In the genomic region with DNA sequence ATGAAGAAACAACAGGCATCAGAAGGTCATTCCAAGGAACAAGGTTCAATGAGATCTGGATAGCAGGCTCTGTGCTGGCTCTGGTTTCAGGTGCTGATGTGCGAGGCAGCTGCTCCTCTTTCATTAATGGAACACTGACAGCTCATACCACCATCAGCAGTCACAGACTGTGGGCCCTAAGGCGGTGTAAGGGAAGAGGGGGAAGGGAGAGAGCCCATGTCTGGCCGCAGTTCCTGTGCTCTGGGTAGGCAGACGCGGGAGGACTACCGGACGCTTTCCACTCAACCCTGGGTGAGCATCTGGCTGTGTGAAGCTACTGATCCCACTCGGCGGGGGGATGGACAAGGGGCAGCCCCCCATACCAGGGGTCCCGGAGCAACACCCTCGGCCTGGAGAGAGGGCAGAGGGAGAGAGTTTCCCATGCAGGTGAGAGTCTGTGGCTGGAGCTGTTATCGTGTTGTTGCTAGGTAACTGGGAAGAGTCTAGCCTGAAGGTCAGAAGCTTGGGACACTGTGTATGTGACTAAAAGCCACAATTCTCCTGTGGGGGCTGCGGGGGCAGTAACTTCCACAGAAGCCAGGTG, we compare ENCODE assay signal across 18 mouse cellular contexts. TPM values are rescaled to one million over a fixed set of nuclear protein-coding genes. Genes with fewer than 3 reads are reported as not detected.
DNase-seq lines count a peak whose midpoint lies in the region; ATAC-seq and TF ChIP-seq lines count a peak whose summit lies in the region.
"Had no signal": no experiment of that assay in that cellular context is flagged by ENCODE, and none has a peak within 500 bp of the region (broad histone marks: within the 10 kb centered on the region; RNA-seq: fewer than 3 reads in every experiment).

No protein-coding gene starts in this region.

- H3K27me3 ChIP-seq in forebrain, embryonic 11.5 days (ENCODE audit: control insufficient read depth, insufficient read depth, low read length): no peaks in the 10 kb centered on the region
- H3K27me3 ChIP-seq in forebrain, embryonic 15.5 days: no peaks in the 10 kb centered on the region
- H3K27me3 ChIP-seq in liver, embryonic 11.5 days (replicated peaks; ENCODE audit: control insufficient read depth, insufficient read depth, low read length): no peaks in the 10 kb centered on the region
- H3K27me3 ChIP-seq in liver, postnatal 0 days (ENCODE audit: insufficient read depth, low read length): no peaks in the 10 kb centered on the region
- H3K27me3 ChIP-seq in embryonic facial prominence, embryonic 10.5 days (replicated peaks; ENCODE audit: low read depth, poor library complexity, severe bottlenecking): no peaks in the 10 kb centered on the region
- no peaks in the 10 kb centered on the region for H3K27me3 ChIP-seq in limb, embryonic 13.5 days
- H3K27me3 ChIP-seq: liver, embryonic 12.5 days; neural tube, embryonic 13.5 days had no signal

- no peak for ATAC-seq in forebrain, embryonic 11.5 days (replicated peaks; ENCODE audit: low FRiP score)
- no peak for ATAC-seq in forebrain, embryonic 15.5 days (replicated peaks)
- ATAC-seq in liver, embryonic 11.5 days (replicated peaks; ENCODE audit: low FRiP score): peak; percentile 39
- ATAC-seq in liver, postnatal 0 days: no peak
- peak; percentile 36 for ATAC-seq in limb, embryonic 13.5 days (ENCODE audit: low FRiP score, low read depth)
- ATAC-seq: liver, embryonic 12.5 days had no signal

- WGBS in forebrain, embryonic 11.5 days: 87% methylated on average over 13 of the region's 13 CpGs
- 89% methylated on average over 13 of the region's 13 CpGs for WGBS in forebrain, embryonic 15.5 days
- WGBS in liver, embryonic 11.5 days: 81% methylated on average over 13 of the region's 13 CpGs
- 86% methylated on average over 13 of the region's 13 CpGs for WGBS in liver, postnatal 0 days (ENCODE audit: insufficient replicate concordance)
- WGBS in embryonic facial prominence, embryonic 10.5 days: 77% methylated on average over 13 of the region's 13 CpGs
- 55% methylated on average over 13 of the region's 13 CpGs for WGBS in limb, embryonic 13.5 days

- no peaks in the 10 kb centered on the region for H3K4me1 ChIP-seq in forebrain, embryonic 11.5 days (replicated peaks; ENCODE audit: control insufficient read depth, insufficient read depth, low read length)
- H3K4me1 ChIP-seq in forebrain, embryonic 15.5 days: no peaks in the 10 kb centered on the region
- no peaks in the 10 kb centered on the region for H3K4me1 ChIP-seq in liver, embryonic 11.5 days (replicated peaks; ENCODE audit: control insufficient read depth, insufficient read depth, low read length)
- H3K4me1 ChIP-seq in liver, postnatal 0 days (ENCODE audit: insufficient read depth): no peaks in the 10 kb centered on the region
- peaks cover 9% of the 10 kb centered on the region for H3K4me1 ChIP-seq in embryonic facial prominence, embryonic 10.5 days
- H3K4me1 ChIP-seq in limb, embryonic 13.5 days: peaks cover 9% of the 10 kb centered on the region
- H3K4me1 ChIP-seq: liver, embryonic 12.5 days; midbrain, embryonic 10.5 days; neural tube, embryonic 13.5 days had no signal

- DNase-seq in forebrain, embryonic 11.5 days (ENCODE audit: low spot score): peak; percentile 50
- no peak for DNase-seq in liver, embryonic 11.5 days (ENCODE audit: low spot score)
- no peak for DNase-seq in liver, postnatal 0 days
- DNase-seq in embryonic facial prominence, embryonic 10.5 days (ENCODE audit: low spot score): peak; percentile 41
- no peak for DNase-seq in gastrocnemius, postnatal 25 days
- no peak for DNase-seq in layer of hippocampus, adult 9-11 months
- DNase-seq: B cell, adult 2 months; cerebellum, postnatal 14 days; heart, adult 2 months; heart, postnatal 36 days; kidney, postnatal 25 days; lung, postnatal 10 days had no signal

- H3K4me3 ChIP-seq in forebrain, embryonic 11.5 days (ENCODE audit: low read depth, low read length): no peak overlapping the region
- H3K4me3 ChIP-seq in forebrain, embryonic 15.5 days: no peak overlapping the region
- no peak overlapping the region for H3K4me3 ChIP-seq in liver, embryonic 11.5 days (ENCODE audit: low read depth, low read length)
- H3K4me3 ChIP-seq in liver, postnatal 0 days (ENCODE audit: low read depth, low read length): no peak overlapping the region
- no peak overlapping the region for H3K4me3 ChIP-seq in embryonic facial prominence, embryonic 10.5 days
- no peak overlapping the region for H3K4me3 ChIP-seq in limb, embryonic 13.5 days
- H3K4me3 ChIP-seq: heart, adult 2 months; liver, embryonic 12.5 days; midbrain, embryonic 10.5 days; neural tube, embryonic 13.5 days had no signal

- H3K36me3 ChIP-seq in forebrain, embryonic 11.5 days (ENCODE audit: control insufficient read depth, insufficient read depth, low read length): no peaks in the 10 kb centered on the region; the same call in 1 of the 2 replicates
- H3K36me3 ChIP-seq in forebrain, embryonic 15.5 days: no peaks in the 10 kb centered on the region
- peaks cover 3% of the 10 kb centered on the region; the same call in 1 of the 2 replicates for H3K36me3 ChIP-seq in liver, embryonic 11.5 days (ENCODE audit: control insufficient read depth, insufficient read depth, low read length)
- H3K36me3 ChIP-seq in liver, postnatal 0 days (replicated peaks; ENCODE audit: insufficient read depth, low read length): peaks cover 3% of the 10 kb centered on the region
- peaks cover 24% of the 10 kb centered on the region for H3K36me3 ChIP-seq in embryonic facial prominence, embryonic 10.5 days (replicated peaks)
- peaks cover 16% of the 10 kb centered on the region for H3K36me3 ChIP-seq in limb, embryonic 13.5 days

- no peak overlapping the region for H3K27ac ChIP-seq in forebrain, embryonic 11.5 days (ENCODE audit: low read depth, low read length)
- no peak overlapping the region for H3K27ac ChIP-seq in forebrain, embryonic 15.5 days (replicated peaks)
- H3K27ac ChIP-seq in liver, embryonic 11.5 days (ENCODE audit: low read depth, low read length): no peak overlapping the region
- H3K27ac ChIP-seq in liver, postnatal 0 days (ENCODE audit: low read depth): no peak overlapping the region
- H3K27ac ChIP-seq in embryonic facial prominence, embryonic 10.5 days (replicated peaks): no peak overlapping the region
- no peak overlapping the region for H3K27ac ChIP-seq in limb, embryonic 13.5 days
- H3K27ac ChIP-seq: heart, adult 2 months; liver, embryonic 12.5 days; midbrain, embryonic 10.5 days; neural tube, embryonic 13.5 days had no signal

- H3K9me3 ChIP-seq in forebrain, embryonic 11.5 days (ENCODE audit: control insufficient read depth, low read length): no peaks in the 10 kb centered on the region
- H3K9me3 ChIP-seq in forebrain, embryonic 15.5 days: no peaks in the 10 kb centered on the region
- H3K9me3 ChIP-seq in liver, embryonic 11.5 days (ENCODE audit: control insufficient read depth, low read length): no peaks in the 10 kb centered on the region
- H3K9me3 ChIP-seq in liver, postnatal 0 days (ENCODE audit: low read length): no peaks in the 10 kb centered on the region
- H3K9me3 ChIP-seq in embryonic facial prominence, embryonic 10.5 days: no peaks in the 10 kb centered on the region
- no peaks in the 10 kb centered on the region for H3K9me3 ChIP-seq in limb, embryonic 13.5 days
- H3K9me3 ChIP-seq: liver, embryonic 12.5 days; midbrain, embryonic 10.5 days; neural tube, embryonic 13.5 days had no signal

- H3K4me2 ChIP-seq in forebrain, embryonic 11.5 days (ENCODE audit: low read depth, low read length, severe bottlenecking): no peak overlapping the region
- no peak overlapping the region for H3K4me2 ChIP-seq in forebrain, embryonic 15.5 days (replicated peaks)
- no peak overlapping the region for H3K4me2 ChIP-seq in liver, embryonic 11.5 days
- H3K4me2 ChIP-seq in liver, postnatal 0 days (ENCODE audit: low read depth, low read length): no peak overlapping the region
- H3K4me2 ChIP-seq in limb, embryonic 13.5 days (replicated peaks): no peak overlapping the region
- H3K4me2 ChIP-seq: liver, embryonic 12.5 days; neural tube, embryonic 13.5 days had no signal

- no peak for TF ChIP-seq EP300 in liver, postnatal 0 days (IDR thresholded peaks at IDR 0.05; ENCODE audit: low read depth)

- no peak for TF ChIP-seq CTCF in liver, postnatal 0 days (IDR thresholded peaks at IDR 0.05; ENCODE audit: low read depth)

- no peak overlapping the region for H3K9ac ChIP-seq in forebrain, embryonic 11.5 days (ENCODE audit: low read length)
- no peak overlapping the region for H3K9ac ChIP-seq in forebrain, embryonic 15.5 days (replicated peaks)
- no peak overlapping the region for H3K9ac ChIP-seq in liver, embryonic 11.5 days (ENCODE audit: low read depth, low read length)
- H3K9ac ChIP-seq in liver, postnatal 0 days (replicated peaks): no peak overlapping the region
- no peak overlapping the region for H3K9ac ChIP-seq in limb, embryonic 13.5 days
- H3K9ac ChIP-seq: liver, embryonic 12.5 days; neural tube, embryonic 13.5 days had no signal

RNA-seq across cellular contexts. Expression of gene Gpr150, which starts 7.7 kb away (rescaled TPM):
- 0.36 and 0.48 TPM in 2 replicates for polyA plus RNA-seq in forebrain, embryonic 11.5 days (2014; fragmentation: Nextera tagmentation; extraction: Ambion mirVana)
- 1.3 and 1.4 TPM in 2 replicates for polyA plus RNA-seq in forebrain, embryonic 15.5 days (2015; fragmentation: Nextera tagmentation; extraction: Ambion mirVana)
- polyA plus RNA-seq in liver, embryonic 11.5 days (2014; fragmentation: Nextera tagmentation; extraction: Ambion mirVana): 2.9 and 3.6 TPM in 2 replicates
- 0.18 and 0.47 TPM in 2 replicates for polyA plus RNA-seq in liver, postnatal 0 days (2015; fragmentation: Nextera tagmentation; extraction: Ambion mirVana)
- polyA plus RNA-seq in embryonic facial prominence, embryonic 10.5 days (2016; fragmentation: Nextera tagmentation; extraction: Ambion mirVana): 0.40 and 0.49 TPM in 2 replicates
- polyA plus RNA-seq in limb, embryonic 13.5 days (2015; fragmentation: Nextera tagmentation; extraction: Ambion mirVana): 0.09 TPM in 1 of 2 replicates, not detected in the other
- not detected for total RNA-seq in gastrocnemius, postnatal 25 days (2021)
- total RNA-seq: heart, adult 2 months had no signal
- polyA plus RNA-seq: heart, adult 2 months; testis, adult 2 months had no signal

RNA-seq across cellular contexts. Expression of gene Arsk, which starts 34.0 kb away (rescaled TPM):
- polyA plus RNA-seq in forebrain, embryonic 11.5 days (2014; fragmentation: Nextera tagmentation; extraction: Ambion mirVana): 4.8 and 6.6 TPM in 2 replicates
- polyA plus RNA-seq in forebrain, embryonic 15.5 days (2015; fragmentation: Nextera tagmentation; extraction: Ambion mirVana): 4.4 and 4.7 TPM in 2 replicates
- polyA plus RNA-seq in liver, embryonic 11.5 days (2014; fragmentation: Nextera tagmentation; extraction: Ambion mirVana): 5.0 and 5.1 TPM in 2 replicates
- polyA plus RNA-seq in liver, postnatal 0 days (2015; fragmentation: Nextera tagmentation; extraction: Ambion mirVana): 3.2 and 4.4 TPM in 2 replicates
- 4.6 and 5.3 TPM in 2 replicates for polyA plus RNA-seq in embryonic facial prominence, embryonic 10.5 days (2016; fragmentation: Nextera tagmentation; extraction: Ambion mirVana)
- polyA plus RNA-seq in limb, embryonic 13.5 days (2015; fragmentation: Nextera tagmentation; extraction: Ambion mirVana): 8.6 and 10.3 TPM in 2 replicates
- total RNA-seq in gastrocnemius, postnatal 25 days (2021): 1 to 10 TPM; 2.7 TPM

RNA-seq across cellular contexts. Expression of gene Ttc37, which starts 34.1 kb away (rescaled TPM):
- 17.0 and 17.3 TPM in 2 replicates for polyA plus RNA-seq in forebrain, embryonic 11.5 days (2014; fragmentation: Nextera tagmentation; extraction: Ambion mirVana)
- 10.8 TPM in 2 replicates for polyA plus RNA-seq in forebrain, embryonic 15.5 days (2015; fragmentation: Nextera tagmentation; extraction: Ambion mirVana)
- 12.5 and 15.1 TPM in 2 replicates for polyA plus RNA-seq in liver, embryonic 11.5 days (2014; fragmentation: Nextera tagmentation; extraction: Ambion mirVana)
- 3.4 and 3.5 TPM in 2 replicates for polyA plus RNA-seq in liver, postnatal 0 days (2015; fragmentation: Nextera tagmentation; extraction: Ambion mirVana)
- polyA plus RNA-seq in embryonic facial prominence, embryonic 10.5 days (2016; fragmentation: Nextera tagmentation; extraction: Ambion mirVana): 16.0 and 17.0 TPM in 2 replicates
- 15.9 and 17.5 TPM in 2 replicates for polyA plus RNA-seq in limb, embryonic 13.5 days (2015; fragmentation: Nextera tagmentation; extraction: Ambion mirVana)
- total RNA-seq in gastrocnemius, postnatal 25 days (2021): 10 to 100 TPM; 13.3 to 13.4 TPM

RNA-seq across cellular contexts. Expression of gene Rfesd, which starts 45.9 kb away (rescaled TPM):
- 20.1 and 22.9 TPM in 2 replicates for polyA plus RNA-seq in forebrain, embryonic 11.5 days (2014; fragmentation: Nextera tagmentation; extraction: Ambion mirVana)
- 21.4 and 22.1 TPM in 2 replicates for polyA plus RNA-seq in forebrain, embryonic 15.5 days (2015; fragmentation: Nextera tagmentation; extraction: Ambion mirVana)
- polyA plus RNA-seq in liver, embryonic 11.5 days (2014; fragmentation: Nextera tagmentation; extraction: Ambion mirVana): 183 and 193 TPM in 2 replicates
- 37.5 and 41.5 TPM in 2 replicates for polyA plus RNA-seq in liver, postnatal 0 days (2015; fragmentation: Nextera tagmentation; extraction: Ambion mirVana)
- polyA plus RNA-seq in embryonic facial prominence, embryonic 10.5 days (2016; fragmentation: Nextera tagmentation; extraction: Ambion mirVana): 24.1 and 26.2 TPM in 2 replicates
- polyA plus RNA-seq in limb, embryonic 13.5 days (2015; fragmentation: Nextera tagmentation; extraction: Ambion mirVana): 18.9 and 21.1 TPM in 2 replicates
- total RNA-seq in gastrocnemius, postnatal 25 days (2021): 10 to 100 TPM; 17.8 to 21.3 TPM

Comparison
In these comparisons a context has a peak if more than half of its experiments do, and no peak if none do; other contexts are left out.
1. ATAC-seq: peak in liver, embryonic 11.5 days (single experiment) and limb, embryonic 13.5 days (single experiment); none in forebrain, embryonic 11.5 days (single experiment), forebrain, embryonic 15.5 days (single experiment) and liver, postnatal 0 days (single experiment).
2. DNase-seq: peak in forebrain, embryonic 11.5 days (single experiment) and embryonic facial prominence, embryonic 10.5 days (single experiment); none in liver, embryonic 11.5 days (single experiment), liver, postnatal 0 days (single experiment), gastrocnemius, postnatal 25 days (single experiment) and layer of hippocampus, adult 9-11 months (single experiment).